Mouse (Mus musculus) neural tube, embryonic 12.5 days (tissue): ENCODE measurements at regions not wholly inside any gene's neighbourhood (a gene's known extent, or its start where the extent isn't known, plus 50 kb on each side); places are given as distances from the start of the nearest gene placed in this dataset.
A peak's percentile ranks its signal among the peaks of the same experiment; 100 is the strongest.

ENCODE experiments used
- ATAC-seq: fragments of 200-750 bp; cut with Nextera tagmentation; 2 replicates; pipeline ENCODE4 v1.8.0; 2017; ENCODE audit warnings: low read depth, mild to moderate bottlenecking, moderate TSS enrichment, moderate library complexity; ENCODE audit not compliant: low FRiP score
- H3K27ac ChIP-seq: fragments of 300-500 bp; sonication (generic); 2 replicates; pipeline ENCODE4 v1.5.1; 2016
- H3K27me3 ChIP-seq: fragments of 300-500 bp; sonication (generic); replicated peaks from 2 replicates; pipeline ENCODE4 v1.6.1; 2016; ENCODE audit warnings: mild to moderate bottlenecking
- H3K36me3 ChIP-seq: fragments of 300-500 bp; sonication (generic); 2 replicates; pipeline ENCODE4 v1.6.1; 2016; ENCODE audit warnings: mild to moderate bottlenecking
- H3K4me1 ChIP-seq: fragments of 300-500 bp; sonication (generic); 2 replicates; pipeline ENCODE4 v1.6.1; 2016
- H3K4me2 ChIP-seq: fragments of 300-500 bp; sonication (generic); replicated peaks from 2 replicates; pipeline ENCODE4 v1.6.1; 2016; ENCODE audit warnings: mild to moderate bottlenecking
- H3K4me3 ChIP-seq: fragments of 300-500 bp; sonication (generic); 2 replicates; pipeline ENCODE4 v1.5.1; 2016
- H3K9ac ChIP-seq: fragments of 300-500 bp; sonication (generic); 2 replicates; pipeline ENCODE4 v1.6.1; 2016; ENCODE audit warnings: mild to moderate bottlenecking
- H3K9me3 ChIP-seq: fragments of 300-500 bp; sonication (generic); 2 replicates; pipeline ENCODE4 v1.6.1; 2016; ENCODE audit warnings: mild to moderate bottlenecking
- WGBS: fragments of 180-500 bp; shearing (Covaris S2); methylation state at CpG from one replicate; pipeline ENCODE4 v1.1.7; 2016; 5-methylcytosine and 5-hydroxymethylcytosine counted together

DNA sequence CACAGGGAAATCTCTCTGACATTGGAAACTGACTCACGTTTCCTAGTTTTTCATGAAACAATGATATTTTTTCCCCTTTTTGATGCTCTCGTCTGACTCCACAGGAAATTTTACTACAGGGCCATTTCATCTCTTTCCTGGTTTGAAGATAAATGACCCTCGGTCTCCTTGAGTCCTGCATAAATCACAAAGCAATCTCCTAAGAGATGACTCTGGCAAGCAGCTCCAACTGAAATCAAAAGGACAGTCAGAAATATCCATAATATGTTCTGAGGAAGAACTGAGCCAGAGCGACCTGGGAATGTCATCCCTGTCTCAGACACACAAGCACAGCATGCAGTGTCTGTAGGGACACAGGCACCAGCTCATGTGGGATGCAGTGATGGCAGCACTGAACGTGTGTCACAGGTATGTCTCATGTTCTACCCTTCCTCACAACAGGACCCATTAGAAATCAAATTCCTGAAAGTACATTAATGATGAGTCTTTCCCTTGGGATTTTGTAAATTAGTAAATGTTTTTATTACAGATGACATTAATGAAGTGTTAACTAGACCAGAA is 233.1 kb upstream of the Tbl1xr1 start:
- no peaks in the 10 kb centered on the region for H3K9me3 ChIP-seq
- H3K27me3 ChIP-seq: no peaks in the 10 kb centered on the region
- 0 out of 2 replicates have a peak, but pooled peaks have one; percentile 53 for ATAC-seq
- WGBS: 35% methylated on average over 5 of the region's 5 CpGs
- H3K9ac ChIP-seq: no peak overlapping the region
- no peak overlapping the region for H3K27ac ChIP-seq
- no peak overlapping the region for H3K4me3 ChIP-seq
- peaks cover 15% of the 10 kb centered on the region for H3K4me1 ChIP-seq
- no peak overlapping the region for H3K4me2 ChIP-seq
- H3K36me3 ChIP-seq: no peaks in the 10 kb centered on the region

DNA sequence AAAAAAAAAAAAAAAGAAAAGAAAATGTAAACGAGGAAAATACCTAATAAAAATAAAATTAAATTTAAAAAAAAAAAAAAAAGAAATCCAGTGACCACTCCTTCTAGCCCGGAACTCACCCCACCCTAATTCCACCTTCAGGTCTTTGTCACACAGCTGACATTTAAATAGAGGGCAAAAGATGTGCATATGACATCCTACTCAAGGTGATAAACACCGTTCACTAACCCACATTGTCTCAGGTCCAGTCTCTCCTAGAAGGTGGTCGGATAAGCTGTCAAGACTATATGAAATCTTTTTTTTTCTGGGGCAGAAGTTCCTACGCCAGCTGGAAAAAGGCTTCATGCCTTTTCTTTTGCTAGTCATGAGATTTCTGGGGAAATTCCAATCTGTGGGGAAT is 226.6 kb upstream of the Tbl1xr1 start:
- Histone ChIP-seq H3K4me1 (no peaks in the 10 kb centered on the region), H3K9me3 (no peaks in the 10 kb centered on the region), H3K27ac (no peak overlapping the region), H3K4me3 (no peak overlapping the region), H3K9ac (no peak overlapping the region), H3K36me3 (no peaks in the 10 kb centered on the region), H3K27me3 (no peaks in the 10 kb centered on the region), H3K4me2 (no peak overlapping the region)
- no peak for ATAC-seq
- WGBS: 87% methylated on average over 5 of the region's 5 CpGs

DNA sequence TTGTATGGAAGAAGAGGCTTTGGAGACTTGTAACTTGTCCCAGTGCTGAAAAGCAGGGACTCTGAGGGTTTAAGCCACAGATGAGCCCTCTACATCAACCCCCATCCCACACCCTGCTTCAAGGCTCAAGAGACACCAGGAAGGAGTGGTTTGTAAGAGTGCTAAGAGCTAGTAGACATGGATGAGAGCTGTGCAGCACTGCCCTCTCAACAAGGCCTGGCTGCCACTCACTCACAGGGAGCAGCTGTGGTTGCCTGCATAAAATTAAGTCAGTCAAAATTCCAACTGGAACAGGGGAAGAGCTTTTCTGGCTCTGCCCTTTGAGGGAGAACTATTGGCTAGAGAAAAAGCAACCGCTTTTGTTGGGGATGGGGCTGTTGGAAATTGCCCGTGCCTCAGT is 225.5 kb upstream of the Tbl1xr1 start:
- Histone ChIP-seq H3K27me3 (no peaks in the 10 kb centered on the region), H3K9ac (no peak overlapping the region), H3K27ac (no peak overlapping the region), H3K4me1 (no peaks in the 10 kb centered on the region), H3K36me3 (no peaks in the 10 kb centered on the region), H3K4me2 (no peak overlapping the region), H3K4me3 (no peak overlapping the region), H3K9me3 (no peaks in the 10 kb centered on the region)
- 96% methylated on average over 2 of the region's 2 CpGs for WGBS
- no peak for ATAC-seq

DNA sequence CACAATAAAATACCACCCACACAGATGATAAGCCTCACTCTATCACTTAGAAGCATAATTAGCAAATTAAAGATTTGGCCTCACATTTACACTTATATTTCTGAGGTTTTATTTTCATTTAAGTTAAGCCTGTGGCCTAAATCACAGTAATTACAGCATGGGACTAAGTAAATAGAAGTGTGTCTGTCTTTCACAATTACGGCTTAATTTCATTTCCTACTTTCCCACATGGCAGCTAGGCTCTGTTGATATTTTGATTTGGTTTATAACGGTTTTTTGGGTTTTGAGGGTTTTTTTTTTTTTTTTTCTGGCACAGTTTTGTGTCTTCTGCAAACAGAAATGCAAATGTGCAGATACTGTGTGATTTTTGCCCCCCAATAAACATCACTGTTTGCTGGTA is 222.1 kb upstream of the Tbl1xr1 start:
- Histone ChIP-seq H3K27me3 (no peaks in the 10 kb centered on the region), H3K9ac (no peak overlapping the region)
- 87% methylated on average over 2 of the region's 2 CpGs for WGBS

DNA sequence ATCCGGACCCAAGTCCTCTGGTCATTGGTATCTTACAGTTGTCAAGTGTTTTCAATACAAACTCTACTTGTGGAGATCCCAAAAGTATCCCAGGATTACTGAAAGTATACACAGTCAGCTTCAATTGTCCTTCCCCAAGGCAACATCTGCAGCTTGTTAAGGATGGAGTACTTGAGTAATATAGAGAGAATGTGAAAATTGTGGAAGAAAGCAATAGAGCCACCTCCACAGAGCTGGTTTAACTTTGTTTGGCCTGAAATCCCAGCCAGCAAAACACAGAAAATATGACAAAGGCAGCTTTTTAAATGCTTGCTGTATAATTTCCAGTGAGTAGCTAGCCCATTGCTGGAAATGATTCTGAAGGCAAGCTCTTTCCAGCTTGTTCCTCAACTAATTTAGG is 217.0 kb upstream of the Tbl1xr1 start:
- Histone ChIP-seq H3K9ac (no peak overlapping the region), H3K27ac (no peak overlapping the region), H3K36me3 (no peaks in the 10 kb centered on the region), H3K4me2 (no peak overlapping the region), H3K27me3 (no peaks in the 10 kb centered on the region), H3K9me3 (0 out of 2 replicates have a peak, but pooled peaks cover 3% of the 10 kb centered on the region), H3K4me1 (no peaks in the 10 kb centered on the region; the same call in 1 of the 2 replicates), H3K4me3 (no peak overlapping the region)
- WGBS: 95% methylated on average over 1 of the region's 1 CpGs
- ATAC-seq: no peak

More for the DNA sequence above, 222.1 kb upstream of the Tbl1xr1 start:
- Histone ChIP-seq H3K4me2 (no peak overlapping the region), H3K4me1 (no peaks in the 10 kb centered on the region), H3K27ac (no peak overlapping the region), H3K36me3 (no peaks in the 10 kb centered on the region), H3K9me3 (no peaks in the 10 kb centered on the region), H3K4me3 (no peak overlapping the region)
- ATAC-seq: no peak

DNA sequence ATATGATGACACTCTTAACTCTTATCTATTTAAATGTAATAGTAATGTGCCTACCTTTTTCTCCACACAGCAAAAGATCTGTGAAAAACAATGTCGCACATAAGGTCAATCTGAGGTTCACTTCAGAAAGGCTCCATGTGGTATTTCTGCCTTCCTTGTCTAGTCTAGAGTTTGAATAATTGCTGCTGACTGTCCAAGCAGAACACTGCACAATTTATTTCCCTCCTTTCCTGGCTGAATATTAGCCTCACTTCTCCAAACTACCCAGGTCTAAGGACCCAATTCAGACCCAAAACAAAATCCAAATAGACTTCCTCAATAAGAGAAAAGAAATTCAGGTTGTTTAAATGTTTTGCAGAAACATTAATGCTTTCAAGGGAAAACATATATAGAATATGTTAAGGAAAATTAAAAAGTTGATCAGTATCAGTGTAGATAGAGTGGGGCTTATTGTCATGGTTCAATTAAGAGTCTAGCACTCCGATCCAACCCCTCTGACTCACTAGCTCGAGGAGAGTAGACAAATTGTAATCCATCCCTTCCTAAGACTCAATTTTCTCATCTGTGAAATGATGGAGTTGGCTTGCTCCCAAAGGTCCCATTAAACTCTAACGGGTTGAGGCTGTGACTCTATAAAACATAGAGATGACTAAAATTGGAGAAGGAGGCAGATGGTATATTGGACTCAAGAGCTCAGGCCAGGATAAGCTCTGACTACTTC is 215.4 kb upstream of the Tbl1xr1 start:
- no peaks in the 10 kb centered on the region for H3K36me3 ChIP-seq
- 64% methylated on average over 4 of the region's 4 CpGs for WGBS
- H3K27ac ChIP-seq: no peak overlapping the region
- H3K9me3 ChIP-seq: 0 out of 2 replicates have a peak, but pooled peaks cover 3% of the 10 kb centered on the region
- H3K4me3 ChIP-seq: no peak overlapping the region
- H3K4me2 ChIP-seq: no peak overlapping the region
- ATAC-seq: no peak
- no peak overlapping the region for H3K9ac ChIP-seq
- H3K27me3 ChIP-seq: no peaks in the 10 kb centered on the region
- H3K4me1 ChIP-seq: no peaks in the 10 kb centered on the region; the same call in 1 of the 2 replicates

DNA sequence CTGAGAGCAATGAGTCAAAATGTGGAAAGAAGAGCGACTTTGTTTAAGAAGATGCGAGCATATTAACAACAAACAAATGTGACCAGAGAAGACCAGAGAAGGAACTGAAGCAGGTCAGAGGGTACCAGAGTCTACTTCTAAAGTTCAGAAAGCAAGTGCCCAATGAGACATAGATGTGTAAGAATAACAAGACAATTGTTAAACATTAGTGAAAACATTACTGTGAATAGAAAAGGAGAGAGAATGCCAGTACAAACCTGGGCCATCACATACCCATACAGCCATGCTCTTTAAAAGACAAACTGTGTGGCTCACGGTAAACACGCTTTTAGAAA is 214.8 kb upstream of the Tbl1xr1 start:
- 93% methylated on average over 4 of the region's 4 CpGs for WGBS
- Histone ChIP-seq H3K9ac (no peak overlapping the region), H3K36me3 (no peaks in the 10 kb centered on the region), H3K4me2 (no peak overlapping the region), H3K4me1 (no peaks in the 10 kb centered on the region; the same call in 1 of the 2 replicates), H3K27me3 (no peaks in the 10 kb centered on the region), H3K9me3 (0 out of 2 replicates have a peak, but pooled peaks cover 3% of the 10 kb centered on the region), H3K27ac (no peak overlapping the region), H3K4me3 (no peak overlapping the region)
- ATAC-seq: no peak

DNA sequence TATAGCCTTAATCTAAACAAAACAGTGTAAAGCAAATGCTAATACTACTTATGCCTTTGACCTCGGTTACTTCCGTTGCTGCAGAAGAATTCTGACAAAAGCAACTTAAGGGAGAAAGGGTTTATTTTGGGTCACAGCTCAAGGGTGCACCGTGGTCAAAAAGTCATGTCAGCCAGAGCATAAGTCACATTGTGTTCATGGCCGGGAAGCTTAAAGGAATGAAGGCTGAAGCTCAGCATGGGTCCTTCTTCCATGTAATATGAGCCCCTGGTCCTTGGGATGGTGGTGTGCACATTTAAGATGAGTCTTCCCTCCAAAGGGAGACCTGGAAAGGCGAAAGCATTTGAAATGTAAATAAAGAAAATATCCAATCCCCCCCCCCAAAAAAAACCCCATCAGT is 212.1 kb upstream of the Tbl1xr1 start:
- Histone ChIP-seq H3K4me2 (no peak overlapping the region), H3K36me3 (no peaks in the 10 kb centered on the region), H3K27ac (no peak overlapping the region), H3K4me3 (no peak overlapping the region), H3K9me3 (0 out of 2 replicates have a peak, but pooled peaks cover 3% of the 10 kb centered on the region), H3K9ac (no peak overlapping the region), H3K27me3 (no peaks in the 10 kb centered on the region), H3K4me1 (no peaks in the 10 kb centered on the region; the same call in 1 of the 2 replicates)
- 49% methylated on average over 5 of the region's 5 CpGs for WGBS
- ATAC-seq: no peak

DNA sequence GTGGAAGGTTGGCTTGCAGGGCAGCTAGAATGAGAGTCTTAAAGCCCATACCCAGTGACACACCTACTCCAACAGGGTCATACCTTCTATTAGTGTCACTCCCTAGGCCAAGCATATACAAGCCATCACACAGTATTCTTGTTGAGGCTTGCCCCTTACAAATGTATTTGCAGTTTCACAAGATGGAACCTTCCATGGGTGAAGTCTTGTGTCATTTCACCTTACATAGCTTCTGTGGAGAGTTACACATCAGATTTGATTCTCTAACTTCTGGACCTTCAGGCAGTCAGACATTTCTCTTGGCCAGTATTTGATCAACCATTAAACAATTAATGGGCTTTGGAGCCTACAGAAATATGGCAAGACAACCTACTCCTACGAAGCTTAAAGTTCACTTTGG is 210.6 kb upstream of the Tbl1xr1 start:
- Histone ChIP-seq H3K27me3 (no peaks in the 10 kb centered on the region), H3K4me1 (no peaks in the 10 kb centered on the region; the same call in 1 of the 2 replicates), H3K36me3 (no peaks in the 10 kb centered on the region), H3K4me2 (no peak overlapping the region), H3K27ac (no peak overlapping the region), H3K9me3 (0 out of 2 replicates have a peak, but pooled peaks cover 3% of the 10 kb centered on the region), H3K4me3 (no peak overlapping the region), H3K9ac (no peak overlapping the region)
- ATAC-seq: no peak
- WGBS: 88% methylated on average over 1 of the region's 1 CpGs

DNA sequence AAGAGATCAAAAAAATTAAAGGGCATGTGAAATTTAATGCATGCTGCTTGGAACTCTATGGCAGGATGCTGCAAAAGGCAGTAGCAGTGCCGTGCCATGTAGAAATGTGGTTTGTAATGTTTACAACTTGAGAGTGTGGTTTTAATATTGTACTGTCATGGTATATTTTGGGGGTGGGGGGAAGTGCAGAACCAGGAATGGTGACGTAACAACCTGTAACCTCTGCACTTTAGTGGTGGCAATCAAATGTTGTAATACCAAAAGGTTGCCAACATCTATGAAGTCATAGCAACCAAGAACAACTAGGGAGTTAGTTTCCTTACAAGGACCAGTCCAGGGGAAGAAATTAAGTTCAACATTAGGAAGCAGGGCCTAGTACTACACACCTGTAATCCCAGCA is 198.1 kb upstream of the Tbl1xr1 start:
- no peaks in the 10 kb centered on the region for H3K9me3 ChIP-seq
- no peaks in the 10 kb centered on the region for H3K4me1 ChIP-seq
- H3K9ac ChIP-seq: no peak overlapping the region
- H3K4me3 ChIP-seq: no peak overlapping the region
- WGBS: 74% methylated on average over 2 of the region's 2 CpGs
- no peak overlapping the region for H3K4me2 ChIP-seq
- no peak for ATAC-seq
- no peaks in the 10 kb centered on the region for H3K27me3 ChIP-seq
- no peaks in the 10 kb centered on the region for H3K36me3 ChIP-seq
- H3K27ac ChIP-seq: no peak overlapping the region

DNA sequence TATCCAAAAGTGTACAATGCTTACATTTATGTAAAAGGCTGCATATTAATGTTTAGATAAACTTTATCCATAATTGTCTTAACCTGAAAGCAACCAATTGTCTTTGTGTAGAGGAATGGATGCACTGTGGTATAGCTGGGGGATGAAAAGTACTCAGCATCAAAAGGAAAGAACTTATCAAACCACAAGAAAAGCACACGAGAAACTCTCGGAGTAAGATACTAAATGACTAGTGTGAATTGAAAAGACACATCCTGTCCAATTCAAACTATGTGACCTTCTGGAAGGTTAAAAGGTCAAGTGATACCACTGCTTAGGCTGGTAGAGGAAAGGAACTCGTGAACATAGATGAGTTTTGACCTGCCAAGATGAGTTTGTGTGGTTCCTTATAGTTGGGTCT is 192.2 kb upstream of the Tbl1xr1 start:
- H3K27me3 ChIP-seq: no peaks in the 10 kb centered on the region
- H3K4me3 ChIP-seq: no peak overlapping the region
- no peak overlapping the region for H3K27ac ChIP-seq
- no peak overlapping the region for H3K9ac ChIP-seq
- WGBS: 87% methylated on average over 3 of the region's 3 CpGs
- no peak overlapping the region for H3K4me2 ChIP-seq
- H3K4me1 ChIP-seq: no peaks in the 10 kb centered on the region
- H3K36me3 ChIP-seq: no peaks in the 10 kb centered on the region
- no peaks in the 10 kb centered on the region for H3K9me3 ChIP-seq
- no peak for ATAC-seq

DNA sequence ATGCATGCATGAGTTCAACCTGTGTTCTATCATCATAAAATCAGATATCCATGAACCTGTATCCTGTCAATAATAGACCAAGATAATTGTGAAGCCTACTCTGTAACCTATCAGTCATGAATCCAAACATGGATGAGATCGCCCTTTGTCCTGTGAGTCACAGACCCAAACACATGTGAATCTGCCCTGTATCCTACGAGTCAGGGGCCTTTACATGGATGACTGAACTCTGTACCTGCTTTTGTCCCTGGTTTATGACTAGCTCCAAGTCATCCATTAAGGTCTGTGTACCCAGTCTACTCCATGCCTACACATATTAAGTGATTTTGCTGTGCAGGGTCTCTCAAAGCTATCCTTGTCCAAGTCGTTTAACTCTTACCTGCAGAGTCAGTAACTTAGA is 187.7 kb upstream of the Tbl1xr1 start:
- no peak overlapping the region for H3K27ac ChIP-seq
- 85% methylated on average over 3 of the region's 3 CpGs for WGBS

More for the DNA sequence above, 187.7 kb upstream of the Tbl1xr1 start:
- no peak for ATAC-seq
- Histone ChIP-seq H3K4me3 (no peak overlapping the region), H3K36me3 (no peaks in the 10 kb centered on the region), H3K9me3 (no peaks in the 10 kb centered on the region), H3K4me1 (peaks cover 9% of the 10 kb centered on the region; the same call in 1 of the 2 replicates), H3K27me3 (no peaks in the 10 kb centered on the region), H3K4me2 (no peak overlapping the region), H3K9ac (no peak overlapping the region)
